ENCODE assay signal across 15 mouse cellular contexts in the genomic region with DNA sequence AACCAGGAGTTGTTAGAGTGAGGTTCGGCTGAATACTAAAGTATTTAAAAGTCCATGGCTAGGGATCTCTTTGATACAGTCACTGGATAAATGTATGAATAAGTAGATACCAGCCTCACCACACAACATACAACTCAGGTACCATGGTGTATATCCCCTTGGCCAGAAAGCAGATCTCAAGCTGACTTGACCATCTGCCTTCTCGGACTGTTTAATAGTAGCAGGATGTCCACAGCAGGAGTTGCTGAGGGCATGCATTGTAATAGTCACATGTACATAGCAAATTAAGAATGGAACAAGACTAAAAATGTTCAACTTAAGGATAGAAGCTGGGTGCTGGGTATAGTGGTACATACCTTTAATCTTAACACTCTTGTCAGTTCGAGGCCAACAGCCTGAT.
A peak's percentile ranks its signal among the peaks of the same experiment; 100 is the strongest.
DNase-seq lines count a peak whose midpoint lies in the region; ATAC-seq lines count a peak whose summit lies in the region.
"Had no signal": no experiment of that assay in that cellular context is flagged by ENCODE, and none has a peak within 500 bp of the region (broad histone marks: within the 10 kb centered on the region; RNA-seq: fewer than 3 reads in every experiment).

No protein-coding gene starts in this region.

- no peak for ATAC-seq in megakaryocyte, adult 5-6 weeks (ENCODE audit: poor library complexity, severe bottlenecking)
- ATAC-seq: forebrain, embryonic 16.5 days; intestine, embryonic 16.5 days had no signal

- peak; percentile 95 for DNase-seq in brain, adult 2 months (ENCODE audit: low read depth, low spot score)
- peak; percentile 74 for DNase-seq in cerebellum, adult 11 months
- peak; percentile 81 for DNase-seq in cerebellum, adult 8-10 months
- DNase-seq in cerebellum, postnatal 14 days, result peak; percentile 71 to 88
- DNase-seq in layer of hippocampus, postnatal 36 days, result no peak
- DNase-seq in embryo, embryonic 9.5 days (ENCODE audit: extremely low spot score), result no peak
- DNase-seq: adrenal gland, adult 2 months; adrenal gland, postnatal 25 days; embryo, embryonic 11 days; gastrocnemius, postnatal 10 days; heart, adult 2 months; kidney, adult 9 months had no signal

Comparison
In these comparisons a context has a peak if more than half of its experiments do, and no peak if none do; other contexts are left out.
1. DNase-seq: peak in brain, adult 2 months (single experiment), cerebellum, adult 11 months (single experiment), cerebellum, adult 8-10 months (single experiment) and cerebellum, postnatal 14 days (2 of 2); none in layer of hippocampus, postnatal 36 days (0 of 2) and embryo, embryonic 9.5 days (single experiment).